Mouse (Mus musculus): ENCODE data around the gene Tmem216.

DNA sequence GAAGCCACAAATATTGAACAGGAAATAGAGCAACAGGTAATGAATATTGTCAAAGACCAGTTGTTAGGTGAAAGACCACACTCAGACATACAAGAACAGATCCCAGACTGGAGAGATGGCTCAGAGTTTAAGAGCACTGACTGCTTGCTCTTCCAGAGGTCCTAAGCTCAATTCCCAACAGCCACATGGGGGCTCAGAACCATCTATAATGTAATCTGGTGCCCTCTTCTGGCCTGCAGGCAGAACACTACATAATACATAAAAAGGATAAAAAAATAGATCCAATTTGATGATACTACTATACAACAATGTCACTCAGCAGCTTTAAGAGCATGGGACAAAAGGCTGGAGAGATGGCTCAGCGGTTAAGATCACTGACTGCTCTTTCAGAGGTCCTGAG lies 35.7 kb downstream of the Tmem216 start:
- TF ChIP-seq CTCF (IDR thresholded peaks at IDR 0.05) (peak; percentile 64), POLR2A (IDR thresholded peaks at IDR 0.05; ENCODE audit: insufficient read depth, low read depth, low read length) (no peak)

All from heart, adult 2 months (tissue).